Mouse (Mus musculus): ENCODE results near the gene Tnc. TPM values are rescaled to one million over a fixed set of nuclear protein-coding genes. Genes with fewer than 3 reads are reported as not detected.

The Tnc gene
- polyA plus RNA-seq, 1 experiment from 2014 or later, result 13.8 TPM

- no peaks in the 10 kb centered on the region for H3K9me3 ChIP-seq (replicated peaks; ENCODE audit: control insufficient read depth, low read length)
- H3K4me1 ChIP-seq (ENCODE audit: control insufficient read depth, insufficient read depth, low read length), result no peaks in the 10 kb centered on the region
- H3K27ac ChIP-seq (replicated peaks; ENCODE audit: low read depth, low read length), result no peak overlapping the region
- H3K9ac ChIP-seq (replicated peaks; ENCODE audit: low read length), result no peak overlapping the region
- H3K4me3 ChIP-seq (ENCODE audit: low read depth, low read length), result no peak overlapping the region
- H3K27me3 ChIP-seq (ENCODE audit: control insufficient read depth, insufficient read depth, low read length), result no peaks in the 10 kb centered on the region
- no peak overlapping the region for H3K4me2 ChIP-seq (ENCODE audit: low read depth, low read length)
- WGBS, result 89% methylated on average over 10 of the region's 10 CpGs
- DNase-seq (ENCODE audit: low spot score) (no peak), ATAC-seq (replicated peaks; ENCODE audit: insufficient number of reproducible peaks, low FRiP score, low TSS enrichment, low read depth) (no peak)
- no peaks in the 10 kb centered on the region for H3K36me3 ChIP-seq (replicated peaks; ENCODE audit: control insufficient read depth, insufficient read depth, low read depth, low read length)
These were observed 25.8 kb downstream of the Tnc start for GRCm38 (mm10) chr4:64020930-64021589.

GRCm38 (mm10) chr4:64020151-64020550 is 26.7 kb downstream of the Tnc start:
- Histone ChIP-seq H3K4me3 (ENCODE audit: low read depth, low read length) (no peak overlapping the region), H3K27ac (replicated peaks; ENCODE audit: low read depth, low read length) (no peak overlapping the region), H3K36me3 (replicated peaks; ENCODE audit: control insufficient read depth, insufficient read depth, low read depth, low read length) (no peaks in the 10 kb centered on the region), H3K9ac (replicated peaks; ENCODE audit: low read length) (no peak overlapping the region), H3K9me3 (replicated peaks; ENCODE audit: control insufficient read depth, low read length) (no peaks in the 10 kb centered on the region), H3K4me1 (ENCODE audit: control insufficient read depth, insufficient read depth, low read length) (no peaks in the 10 kb centered on the region), H3K27me3 (ENCODE audit: control insufficient read depth, insufficient read depth, low read length) (no peaks in the 10 kb centered on the region), H3K4me2 (ENCODE audit: low read depth, low read length) (no peak overlapping the region)
- DNase-seq (ENCODE audit: low spot score) (no peak), ATAC-seq (replicated peaks; ENCODE audit: insufficient number of reproducible peaks, low FRiP score, low TSS enrichment, low read depth) (no peak)
- 87% methylated on average over 8 of the region's 8 CpGs for whole genome bisulfite sequencing

GRCm38 (mm10) chr4:64011308-64011707 is 35.5 kb downstream of the Tnc start:
- H3K4me2 ChIP-seq (ENCODE audit: low read depth, low read length), result no peak overlapping the region
- DNase-seq (ENCODE audit: low spot score) (no peak), ATAC-seq (replicated peaks; ENCODE audit: insufficient number of reproducible peaks, low FRiP score, low TSS enrichment, low read depth) (no peak)
- H3K36me3 ChIP-seq (replicated peaks; ENCODE audit: control insufficient read depth, insufficient read depth, low read depth, low read length), result no peaks in the 10 kb centered on the region
- H3K27me3 ChIP-seq (ENCODE audit: control insufficient read depth, insufficient read depth, low read length), result no peaks in the 10 kb centered on the region
- no peaks in the 10 kb centered on the region for H3K9me3 ChIP-seq (replicated peaks; ENCODE audit: control insufficient read depth, low read length)
- no peak overlapping the region for H3K27ac ChIP-seq (replicated peaks; ENCODE audit: low read depth, low read length)
- WGBS, result 45% methylated on average over 2 of the region's 2 CpGs
- H3K4me1 ChIP-seq (ENCODE audit: control insufficient read depth, insufficient read depth, low read length), result no peaks in the 10 kb centered on the region
- no peak overlapping the region for H3K4me3 ChIP-seq (ENCODE audit: low read depth, low read length)
- no peak overlapping the region for H3K9ac ChIP-seq (replicated peaks; ENCODE audit: low read length)

GRCm38 (mm10) chr4:64009936-64010335 is 36.9 kb downstream of the Tnc start:
- DNase-seq (ENCODE audit: low spot score), result no peak
- no peaks in the 10 kb centered on the region for H3K4me1 ChIP-seq (ENCODE audit: control insufficient read depth, insufficient read depth, low read length)
- WGBS, result 77% methylated on average over 1 of the region's 1 CpGs
- H3K27me3 ChIP-seq (ENCODE audit: control insufficient read depth, insufficient read depth, low read length), result no peaks in the 10 kb centered on the region
- H3K9ac ChIP-seq (replicated peaks; ENCODE audit: low read length), result no peak overlapping the region
- no peak overlapping the region for H3K27ac ChIP-seq (replicated peaks; ENCODE audit: low read depth, low read length)
- H3K9me3 ChIP-seq (replicated peaks; ENCODE audit: control insufficient read depth, low read length), result no peaks in the 10 kb centered on the region
- H3K4me2 ChIP-seq (ENCODE audit: low read depth, low read length), result no peak overlapping the region
- no peak for ATAC-seq (replicated peaks; ENCODE audit: insufficient number of reproducible peaks, low FRiP score, low TSS enrichment, low read depth)
- H3K4me3 ChIP-seq (ENCODE audit: low read depth, low read length), result no peak overlapping the region
- no peaks in the 10 kb centered on the region for H3K36me3 ChIP-seq (replicated peaks; ENCODE audit: control insufficient read depth, insufficient read depth, low read depth, low read length)

GRCm38 (mm10) chr4:64005198-64005597 is 41.6 kb downstream of the Tnc start:
- Histone ChIP-seq H3K4me3 (ENCODE audit: low read depth, low read length) (no peak overlapping the region), H3K9me3 (replicated peaks; ENCODE audit: control insufficient read depth, low read length) (no peaks in the 10 kb centered on the region), H3K9ac (replicated peaks; ENCODE audit: low read length) (no peak overlapping the region), H3K27ac (replicated peaks; ENCODE audit: low read depth, low read length) (no peak overlapping the region), H3K4me1 (ENCODE audit: control insufficient read depth, insufficient read depth, low read length) (no peaks in the 10 kb centered on the region), H3K36me3 (replicated peaks; ENCODE audit: control insufficient read depth, insufficient read depth, low read depth, low read length) (no peaks in the 10 kb centered on the region), H3K27me3 (ENCODE audit: control insufficient read depth, insufficient read depth, low read length) (no peaks in the 10 kb centered on the region), H3K4me2 (ENCODE audit: low read depth, low read length) (no peak overlapping the region)
- ATAC-seq (replicated peaks; ENCODE audit: insufficient number of reproducible peaks, low FRiP score, low TSS enrichment, low read depth) (no peak), DNase-seq (ENCODE audit: low spot score) (no peak)
- 83% methylated on average over 4 of the region's 4 CpGs for WGBS

DNA sequence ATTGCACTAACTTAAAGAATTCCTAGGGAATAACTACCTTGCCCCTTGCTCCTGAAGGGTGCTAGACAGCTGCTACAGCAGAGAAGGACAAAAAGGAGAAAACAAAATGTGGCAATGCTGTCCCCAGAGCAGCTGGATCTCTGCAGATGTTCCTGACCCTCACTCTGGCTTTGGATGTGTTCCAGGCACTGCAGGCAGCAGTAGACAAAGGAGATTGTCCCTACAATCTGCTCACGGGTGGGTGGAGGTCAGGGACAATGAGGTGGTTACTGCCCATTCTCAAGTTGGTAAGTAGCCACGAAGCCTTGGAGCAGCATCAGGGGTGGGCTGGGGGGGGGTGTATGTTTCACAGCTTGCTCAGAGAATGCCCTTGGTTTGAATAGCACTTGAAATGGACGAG is 43.1 kb downstream of the Tnc start:
- Histone ChIP-seq H3K9me3 (replicated peaks; ENCODE audit: control insufficient read depth, low read length) (no peaks in the 10 kb centered on the region), H3K4me2 (ENCODE audit: low read depth, low read length) (no peak overlapping the region), H3K27ac (replicated peaks; ENCODE audit: low read depth, low read length) (no peak overlapping the region), H3K27me3 (ENCODE audit: control insufficient read depth, insufficient read depth, low read length) (no peaks in the 10 kb centered on the region), H3K9ac (replicated peaks; ENCODE audit: low read length) (no peak overlapping the region), H3K4me1 (ENCODE audit: control insufficient read depth, insufficient read depth, low read length) (no peaks in the 10 kb centered on the region), H3K4me3 (ENCODE audit: low read depth, low read length) (no peak overlapping the region), H3K36me3 (replicated peaks; ENCODE audit: control insufficient read depth, insufficient read depth, low read depth, low read length) (no peaks in the 10 kb centered on the region)
- ATAC-seq (replicated peaks; ENCODE audit: insufficient number of reproducible peaks, low FRiP score, low TSS enrichment, low read depth) (no peak), DNase-seq (ENCODE audit: low spot score) (no peak)
- WGBS, result 69% methylated on average over 3 of the region's 3 CpGs

DNA sequence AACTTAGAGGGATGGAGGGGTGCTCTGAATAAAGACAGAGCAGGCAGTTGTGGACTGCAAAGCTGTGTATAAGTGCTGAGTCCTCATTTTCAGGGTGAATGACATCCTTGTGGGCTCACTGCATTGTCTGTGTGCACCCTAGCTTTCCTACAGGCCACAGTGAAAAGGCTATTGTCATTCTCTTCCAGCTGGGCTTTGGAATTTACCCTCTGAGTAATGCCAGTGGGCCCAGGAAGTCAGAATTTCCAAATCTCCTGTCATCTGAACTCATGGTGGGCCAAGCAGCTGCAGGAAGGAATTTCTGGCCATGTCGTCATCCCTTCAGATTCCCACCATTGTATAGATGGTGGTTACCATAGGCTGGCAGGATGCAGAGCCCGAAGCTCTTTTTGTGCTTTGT is 44.6 kb downstream of the Tnc start:
- H3K4me1 ChIP-seq (ENCODE audit: control insufficient read depth, insufficient read depth, low read length), result no peaks in the 10 kb centered on the region
- H3K36me3 ChIP-seq (replicated peaks; ENCODE audit: control insufficient read depth, insufficient read depth, low read depth, low read length), result no peaks in the 10 kb centered on the region
- no peak overlapping the region for H3K4me3 ChIP-seq (ENCODE audit: low read depth, low read length)
- H3K27ac ChIP-seq (replicated peaks; ENCODE audit: low read depth, low read length), result no peak overlapping the region
- ATAC-seq (replicated peaks; ENCODE audit: insufficient number of reproducible peaks, low FRiP score, low TSS enrichment, low read depth) (no peak), DNase-seq (ENCODE audit: low spot score) (no peak)
- no peak overlapping the region for H3K4me2 ChIP-seq (ENCODE audit: low read depth, low read length)
- no peaks in the 10 kb centered on the region for H3K9me3 ChIP-seq (replicated peaks; ENCODE audit: control insufficient read depth, low read length)
- H3K9ac ChIP-seq (replicated peaks; ENCODE audit: low read length), result no peak overlapping the region
- 42% methylated on average over 2 of the region's 2 CpGs for WGBS
- no peaks in the 10 kb centered on the region for H3K27me3 ChIP-seq (ENCODE audit: control insufficient read depth, insufficient read depth, low read length)

- H3K4me1 ChIP-seq (ENCODE audit: control insufficient read depth, insufficient read depth, low read length), result no peaks in the 10 kb centered on the region
- no peaks in the 10 kb centered on the region for H3K9me3 ChIP-seq (replicated peaks; ENCODE audit: control insufficient read depth, low read length)
- H3K36me3 ChIP-seq (replicated peaks; ENCODE audit: control insufficient read depth, insufficient read depth, low read depth, low read length), result no peaks in the 10 kb centered on the region
- ATAC-seq (replicated peaks; ENCODE audit: insufficient number of reproducible peaks, low FRiP score, low TSS enrichment, low read depth) (no peak), DNase-seq (ENCODE audit: low spot score) (no peak)
- no peak overlapping the region for H3K27ac ChIP-seq (replicated peaks; ENCODE audit: low read depth, low read length)
- no peak overlapping the region for H3K4me3 ChIP-seq (ENCODE audit: low read depth, low read length)
- WGBS, result 82% methylated on average over 3 of the region's 3 CpGs
- H3K27me3 ChIP-seq (ENCODE audit: control insufficient read depth, insufficient read depth, low read length), result no peaks in the 10 kb centered on the region
- no peak overlapping the region for H3K4me2 ChIP-seq (ENCODE audit: low read depth, low read length)
- H3K9ac ChIP-seq (replicated peaks; ENCODE audit: low read length), result no peak overlapping the region
These were observed 46.0 kb downstream of the Tnc start for GRCm38 (mm10) chr4:64000788-64001187.

Measured in embryonic facial prominence, embryonic 11.5 days (tissue).